Mouse (Mus musculus) subcutaneous adipose tissue, adult 2 months (tissue): ENCODE data around the gene Amt. TPM values are rescaled to one million over a fixed set of nuclear protein-coding genes. Genes with fewer than 3 reads are reported as not detected.

Experiments
- polyA plus RNA-seq: library from polyadenylated mRNA; depleted of rRNA; stranded (reverse); fragments of >200 nt; gene quantifications from 2 replicates; pipeline ENCODE4 v1.2.3, GENCODE M21; 2012; ENCODE audit warnings: low replicate concordance; rRNA removed

The Amt gene
- 6.7 and 22.0 TPM in 2 replicates for polyA plus RNA-seq

DNA sequence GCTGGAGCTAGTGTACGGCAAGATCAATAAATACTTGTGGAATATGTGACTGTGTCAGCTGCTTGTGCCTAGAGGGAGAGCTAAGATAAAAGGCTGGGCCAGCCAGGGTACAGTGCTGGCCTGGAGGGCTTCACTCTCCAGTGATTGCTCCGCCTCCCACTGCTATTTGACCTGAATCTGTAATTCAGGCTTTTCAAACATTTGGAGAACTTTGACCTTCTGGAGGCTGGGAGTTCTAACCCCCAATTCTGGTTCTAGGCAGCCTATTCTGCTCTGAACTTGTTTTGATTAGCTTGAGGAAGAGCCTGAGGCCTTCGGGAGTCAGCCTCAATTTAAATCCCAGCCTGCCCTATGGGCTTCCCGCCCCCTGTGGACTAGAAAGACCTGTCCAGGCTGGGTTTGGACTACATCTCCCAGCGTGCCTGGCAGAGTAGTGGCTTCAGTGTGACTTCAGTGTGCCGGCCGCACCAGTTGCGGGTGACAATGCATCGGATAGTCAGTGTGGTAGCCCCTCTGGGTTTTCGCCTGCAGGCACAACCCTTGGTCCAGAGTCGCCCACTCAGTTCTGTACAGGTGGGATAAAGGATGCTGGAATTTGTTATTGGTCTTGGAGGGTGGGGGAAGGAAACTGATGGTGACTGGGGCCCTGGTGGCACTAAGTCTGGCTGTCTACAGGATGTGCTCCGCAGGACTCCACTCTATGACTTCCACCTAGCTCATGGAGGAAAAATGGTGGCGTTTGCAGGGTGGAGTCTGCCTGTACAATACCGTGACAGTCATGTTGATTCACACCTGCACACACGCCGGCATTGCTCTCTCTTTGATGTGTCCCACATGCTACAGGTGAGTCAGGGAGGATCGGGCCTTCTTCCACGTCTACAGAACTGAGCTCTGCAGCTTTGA lies at the start of gene Amt:
TSS of gene Amt (plus strand) at position 401 of the 903 bp plus-strand sequence.

GRCm38 (mm10) chr9:108263690-108264190 lies 32.9 kb upstream of the Amt start, which contains the start of gene Dag1:
Gene Dag1, minus strand, starts transcription at chr9:108263958.

GRCm38 (mm10) chr9:108290016-108290750 lies 6.5 kb upstream of the Amt start, which contains the start of gene Nicn1:
Gene Nicn1, plus strand, starts transcription at chr9:108290429.

GRCm38 (mm10) chr9:108305629-108306520 lies 9.2 kb downstream of the Amt start, which contains the start of the genes Rhoa and Tcta:
Gene Rhoa, plus strand, starts transcription at chr9:108306129.
Gene Tcta, minus strand, starts transcription at chr9:108306160.

DNA sequence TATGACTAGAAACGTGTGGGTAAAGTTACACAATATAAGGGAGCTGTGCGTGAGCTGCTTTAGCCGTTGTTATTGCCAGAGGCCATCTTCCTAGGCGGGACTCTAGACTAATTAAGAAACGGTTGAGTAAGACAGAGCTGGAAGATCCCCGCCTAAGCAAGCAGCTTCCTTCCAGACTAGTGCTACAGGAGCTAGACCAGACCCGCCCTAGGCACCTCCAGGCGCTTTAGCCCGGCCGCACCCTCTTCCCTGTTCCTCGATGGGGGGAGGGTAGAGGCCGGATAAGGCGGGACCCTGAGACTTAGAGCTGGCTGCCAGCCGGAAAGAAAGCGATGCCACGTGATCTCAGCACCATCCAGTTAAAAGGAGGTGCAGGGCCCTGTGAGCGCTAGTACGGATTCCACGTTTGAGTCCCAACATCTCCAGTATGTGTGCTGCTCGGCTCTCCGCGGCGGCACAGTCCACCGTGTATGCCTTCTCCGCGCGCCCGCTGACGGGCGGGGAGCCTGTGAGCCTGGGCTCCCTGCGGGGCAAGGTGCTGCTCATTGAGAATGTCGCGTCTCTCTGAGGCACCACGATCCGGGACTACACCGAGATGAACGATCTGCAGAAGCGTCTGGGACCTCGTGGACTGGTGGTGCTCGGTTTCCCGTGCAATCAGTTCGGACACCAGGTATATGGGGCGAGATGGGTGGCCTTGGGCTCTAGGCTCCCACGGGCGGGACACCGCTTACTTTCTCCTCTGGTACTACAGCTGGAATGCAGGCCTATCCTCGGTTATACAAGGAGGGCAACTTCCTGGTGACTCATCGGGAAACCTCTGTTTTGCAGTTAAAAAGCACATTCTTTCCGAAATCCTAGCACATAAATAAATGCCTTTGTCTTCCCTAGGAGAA lies 42.5 kb downstream of the Amt start, which contains the start of gene Gpx1:
TSS of gene Gpx1 (plus strand) at position 18 of the 896 bp plus-strand sequence.

GRCm38 (mm10) chr9:108347540-108348289 lies 51.1 kb downstream of the Amt start, which contains the start of gene Usp4:
Gene Usp4, plus strand, starts transcription at chr9:108347853.

Other genes with a start within 250 kb of the Amt start
- gene Gmppb, start 247.6 kb upstream of the Amt start, polyA plus RNA-seq, result 19.6 and 29.3 TPM in 2 replicates
- 2.5 and 4.7 TPM in 2 replicates for gene Amigo3, start 243.7 kb upstream of the Amt start, polyA plus RNA-seq
- 0.21 and 0.37 TPM in 2 replicates for gene Mst1, start 216.4 kb upstream of the Amt start, polyA plus RNA-seq
- 81.1 and 94.8 TPM in 2 replicates for gene Rnf123, start 213.5 kb upstream of the Amt start, polyA plus RNA-seq
- 101 and 116 TPM in 2 replicates for gene Apeh, start 202.2 kb upstream of the Amt start, polyA plus RNA-seq
- 0.29 and 1.1 TPM in 2 replicates for gene Bsn, start 106.5 kb upstream of the Amt start, polyA plus RNA-seq
- gene Dag1, start 32.9 kb upstream of the Amt start, polyA plus RNA-seq, result 65.0 and 108 TPM in 2 replicates
- gene Nicn1, start 6.4 kb upstream of the Amt start, polyA plus RNA-seq, result 32.6 and 34.7 TPM in 2 replicates
- 192 and 239 TPM in 2 replicates for gene Rhoa, start 9.3 kb downstream of the Amt start, polyA plus RNA-seq
- 59.0 and 105 TPM in 2 replicates for gene Tcta, start 9.3 kb downstream of the Amt start, polyA plus RNA-seq
- 1,212 and 1,799 TPM in 2 replicates for gene Gpx1, start 42.0 kb downstream of the Amt start, polyA plus RNA-seq
- gene Usp4, start 51.0 kb downstream of the Amt start, polyA plus RNA-seq, result 82.2 and 92.5 TPM in 2 replicates
- gene 1700102P08Rik, start 96.0 kb downstream of the Amt start, polyA plus RNA-seq, result 0.21 and 0.27 TPM in 2 replicates
- 0.10 TPM in 1 of 2 replicates, not detected in the other for gene Ccdc36, start 131.6 kb downstream of the Amt start, polyA plus RNA-seq
- gene BC048562, start 139.6 kb downstream of the Amt start, polyA plus RNA-seq, result not detected in 2 replicates
- gene Ccdc71, start 163.7 kb downstream of the Amt start, polyA plus RNA-seq, result 20.4 and 34.4 TPM in 2 replicates
- 70.2 and 91.7 TPM in 2 replicates for gene Klhdc8b, start 164.7 kb downstream of the Amt start, polyA plus RNA-seq
- 223 and 264 TPM in 2 replicates for gene Lamb2, start 182.9 kb downstream of the Amt start, polyA plus RNA-seq
- 179 and 216 TPM in 2 replicates for gene Usp19, start 193.7 kb downstream of the Amt start, polyA plus RNA-seq
- gene Qars, start 210.9 kb downstream of the Amt start, polyA plus RNA-seq, result 172 and 318 TPM in 2 replicates
- 93.6 and 129 TPM in 2 replicates for gene Qrich1, start 220.0 kb downstream of the Amt start, polyA plus RNA-seq